Mouse (Mus musculus): ENCODE measurements around the gene Pcdh19. TPM values are rescaled to one million over a fixed set of nuclear protein-coding genes. Genes with fewer than 3 reads are reported as not detected.

The Pcdh19 gene
- total RNA-seq, 2 experiments from 2014 or later, result 15.5 to 19.1 TPM

Other genes starting within 250 kb of the Pcdh19 start
- gene Tnmd, start 162.0 kb upstream of the Pcdh19 start, total RNA-seq (2021), result under 1 TPM in 1 of 2 experiments, not detected in 1; 0.22 TPM
- gene Tspan6, start 209.4 kb upstream of the Pcdh19 start, total RNA-seq (2021), result 10 to 100 TPM; 17.1 to 18.2 TPM
- gene Srpx2, start 219.4 kb upstream of the Pcdh19 start, total RNA-seq (2021), result 1 to 10 TPM; 5.1 to 5.9 TPM

Measured in heart, postnatal 14 days (tissue).